Mouse (Mus musculus) CH12.LX (cell line): Measurements from ENCODE around the gene Pnrc2.

Source experiments
- CHD2 ChIP-seq: IDR thresholded peaks from 2 replicates; pipeline ENCODE4 v1.6.1; 2011; ENCODE audit warnings: low read length, improper control_type of control experiment
- CTCF ChIP-seq, 2 experiments: IDR thresholded peaks in 1 of 2; conservative IDR thresholded peaks in 1 of 2; 2 replicates each; pipeline ENCODE4 v1.5.1; 2011 to 2012; ENCODE audit warnings: low read depth in 2 of 2, low read length in 2 of 2, improper control_type of control experiment in 1 of 2, inconsistent platforms in 1 of 2, mild to moderate bottlenecking in 1 of 2, moderate library complexity in 1 of 2
- ELF1 ChIP-seq: IDR thresholded peaks from 2 replicates; pipeline ENCODE4 v1.6.1; 2014; ENCODE audit warnings: low read depth, mild to moderate bottlenecking, inconsistent platforms, low read length, improper control_type of control experiment
- EP300 ChIP-seq: IDR thresholded peaks from 2 replicates; pipeline ENCODE4 v1.6.1; 2011; ENCODE audit warnings: low read length, improper control_type of control experiment
- GABPA ChIP-seq: IDR thresholded peaks from 2 replicates; pipeline ENCODE4 v1.6.1; 2012; ENCODE audit warnings: low read depth, low read length, improper control_type of control experiment, inconsistent platforms; ENCODE audit not compliant: insufficient replicate concordance
- MAX ChIP-seq: IDR thresholded peaks from 2 replicates; pipeline ENCODE4 v1.6.1; 2011; ENCODE audit warnings: low read length, improper control_type of control experiment
- MAZ ChIP-seq: IDR thresholded peaks from 2 replicates; pipeline ENCODE4 v1.6.1; 2012; ENCODE audit warnings: low read depth, mild to moderate bottlenecking, inconsistent platforms, low read length, improper control_type of control experiment, moderate library complexity
- MYC ChIP-seq: IDR thresholded peaks from 2 replicates; pipeline ENCODE4 v1.6.1; 2011; ENCODE audit warnings: low read depth, mild to moderate bottlenecking, improper control_type of control experiment, low read length
- POLR2A ChIP-seq: IDR thresholded peaks from 2 replicates; pipeline ENCODE4 v1.6.1; 2011; ENCODE audit warnings: low read depth, mild to moderate bottlenecking, improper control_type of control experiment, low read length
- SMC3 ChIP-seq: IDR thresholded peaks from 2 replicates; pipeline ENCODE4 v1.6.1; 2011; ENCODE audit warnings: low read depth, low read length, improper control_type of control experiment
- TBP ChIP-seq: conservative IDR thresholded peaks from 2 replicates; pipeline ENCODE4 v1.6.1; 2011; ENCODE audit warnings: low read depth, low read length, improper control_type of control experiment
- USF1 ChIP-seq: IDR thresholded peaks from 2 replicates; pipeline ENCODE4 v1.6.1; 2014; ENCODE audit warnings: low read depth, mild to moderate bottlenecking, inconsistent platforms, low read length, improper control_type of control experiment
- ZC3H11A ChIP-seq: IDR thresholded peaks from 2 replicates; pipeline ENCODE4 v1.6.1; 2012; ENCODE audit warnings: low read depth, mild to moderate bottlenecking, inconsistent platforms, low read length, improper control_type of control experiment

- no peak for TF ChIP-seq POLR2A
- no peak for TF ChIP-seq MAZ
- TF ChIP-seq CHD2, result no peak
- no peak for TF ChIP-seq CTCF (conservative IDR thresholded peaks at IDR 0.05 in 1 of 2, IDR thresholded peaks at IDR 0.05 in 1 of 2; ENCODE audit: low read depth in 2 of 2, low read length in 2 of 2)
- TF ChIP-seq ELF1, result no peak
- no peak for TF ChIP-seq EP300
- TF ChIP-seq MAX, result no peak
- no peak for TF ChIP-seq TBP
- TF ChIP-seq MYC, result no peak
- TF ChIP-seq SMC3, result no peak
- TF ChIP-seq GABPA, result no peak
- TF ChIP-seq ZC3H11A, result no peak
- no peak for TF ChIP-seq USF1
These were observed 15.7 kb upstream of the Pnrc2 start for GRCm38 (mm10) chr4:135889146-135889883.
